10 mouse cellular contexts compared by ENCODE assay signal in the genomic region with DNA sequence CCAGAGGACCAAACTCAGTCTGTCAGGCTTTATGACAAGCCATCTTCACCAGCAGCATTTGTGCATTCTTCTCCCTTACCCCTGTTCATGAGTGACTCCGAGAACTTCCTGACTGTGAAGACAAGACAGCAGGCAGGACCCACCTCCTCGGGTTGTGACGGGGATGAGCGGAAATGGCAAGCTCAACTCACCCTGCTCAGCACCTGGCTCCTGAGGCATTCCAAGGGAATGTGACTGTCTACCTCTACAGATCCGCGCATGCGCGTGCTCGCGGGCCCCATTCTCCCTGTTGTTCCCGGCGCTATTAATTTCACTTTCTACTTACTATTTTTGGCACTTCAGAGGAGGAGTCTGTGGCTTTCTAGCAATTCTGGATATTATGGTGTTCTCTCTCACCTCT. TPM values are rescaled to one million over a fixed set of nuclear protein-coding genes. Genes with fewer than 3 reads are reported as not detected.
DNase-seq lines count a peak whose midpoint lies in the region; ATAC-seq and TF ChIP-seq lines count a peak whose summit lies in the region.
"Had no signal": no experiment of that assay in that cellular context is flagged by ENCODE, and none has a peak within 500 bp of the region (broad histone marks: within the 10 kb centered on the region; RNA-seq: fewer than 3 reads in every experiment).

No protein-coding gene starts in this region.

- 79% methylated on average over 12 of the region's 12 CpGs for WGBS in hindbrain, embryonic 16.5 days
- WGBS in hindbrain, embryonic 11.5 days, result 82% methylated on average over 12 of the region's 12 CpGs
- 71% methylated on average over 12 of the region's 12 CpGs for WGBS in lung, postnatal 0 days

- no peaks in the 10 kb centered on the region for H3K36me3 ChIP-seq in hindbrain, embryonic 16.5 days (ENCODE audit: control insufficient read depth, insufficient read depth, low read length)
- no peaks in the 10 kb centered on the region for H3K36me3 ChIP-seq in hindbrain, embryonic 11.5 days (ENCODE audit: control insufficient read depth, insufficient read depth, low read length)
- no peaks in the 10 kb centered on the region for H3K36me3 ChIP-seq in lung, postnatal 0 days (ENCODE audit: insufficient read depth, low read length)
- H3K36me3 ChIP-seq: hindbrain, embryonic 12.5 days; lung, embryonic 15.5 days had no signal

- no peaks in the 10 kb centered on the region for H3K27me3 ChIP-seq in hindbrain, embryonic 16.5 days (replicated peaks; ENCODE audit: control insufficient read depth, insufficient read depth, low read length)
- no peaks in the 10 kb centered on the region for H3K27me3 ChIP-seq in hindbrain, embryonic 11.5 days (ENCODE audit: control insufficient read depth, insufficient read depth, low read length)
- H3K27me3 ChIP-seq in lung, postnatal 0 days (replicated peaks; ENCODE audit: insufficient read depth, low read length), result no peaks in the 10 kb centered on the region

- ATAC-seq in hindbrain, embryonic 16.5 days, result 0 out of 2 replicates have a peak, but pooled peaks have one; percentile 27
- no peak for ATAC-seq in hindbrain, embryonic 11.5 days (ENCODE audit: low FRiP score)
- ATAC-seq in lung, postnatal 0 days, result no peak

- no peak overlapping the region for H3K27ac ChIP-seq in hindbrain, embryonic 16.5 days (ENCODE audit: low read depth, low read length)
- H3K27ac ChIP-seq in hindbrain, embryonic 11.5 days (ENCODE audit: low read depth, low read length), result no peak overlapping the region
- no peak overlapping the region for H3K27ac ChIP-seq in lung, postnatal 0 days (ENCODE audit: low read length)
- H3K27ac ChIP-seq: hindbrain, embryonic 12.5 days; lung, embryonic 15.5 days had no signal

- no peak for DNase-seq in hindbrain, embryonic 11.5 days (ENCODE audit: low spot score)
- peak; percentile 45 for DNase-seq in 416B (ENCODE audit: low read depth)
- peak; percentile 71 for DNase-seq in R1 (ENCODE audit: low read depth, low spot score)
- peak; percentile 49 to 71 for DNase-seq in kidney, postnatal 36 days
- DNase-seq in lung, postnatal 0 days (ENCODE audit: low spot score), result no peak
- no peak for DNase-seq in adrenal gland, adult 8-10 months
- no peak for DNase-seq in lung, postnatal 14 days

- H3K4me2 ChIP-seq in hindbrain, embryonic 16.5 days (ENCODE audit: low read length), result no peak overlapping the region
- no peak overlapping the region for H3K4me2 ChIP-seq in hindbrain, embryonic 11.5 days (replicated peaks; ENCODE audit: low read depth, low read length)
- H3K4me2 ChIP-seq in lung, postnatal 0 days (replicated peaks; ENCODE audit: low read depth, low read length), result no peak overlapping the region
- H3K4me2 ChIP-seq: hindbrain, embryonic 12.5 days; lung, embryonic 15.5 days had no signal

- no peak overlapping the region for H3K9ac ChIP-seq in hindbrain, embryonic 16.5 days (ENCODE audit: low read depth, low read length)
- H3K9ac ChIP-seq in hindbrain, embryonic 11.5 days (ENCODE audit: low read depth, low read length), result no peak overlapping the region
- no peak overlapping the region for H3K9ac ChIP-seq in lung, postnatal 0 days (replicated peaks; ENCODE audit: low read depth)
- H3K9ac ChIP-seq: hindbrain, embryonic 12.5 days; lung, embryonic 15.5 days had no signal

- TF ChIP-seq CTCF in lung, postnatal 0 days (IDR thresholded peaks at IDR 0.05), result no peak

- H3K9me3 ChIP-seq in hindbrain, embryonic 16.5 days (ENCODE audit: control insufficient read depth, low read length), result no peaks in the 10 kb centered on the region
- H3K9me3 ChIP-seq in hindbrain, embryonic 11.5 days (ENCODE audit: control insufficient read depth, low read length), result no peaks in the 10 kb centered on the region
- no peaks in the 10 kb centered on the region for H3K9me3 ChIP-seq in lung, postnatal 0 days (ENCODE audit: low read length)
- H3K9me3 ChIP-seq: hindbrain, embryonic 12.5 days; lung, embryonic 15.5 days had no signal

- TF ChIP-seq EP300 in lung, postnatal 0 days (IDR thresholded peaks at IDR 0.05), result no peak

- H3K4me1 ChIP-seq in hindbrain, embryonic 16.5 days (ENCODE audit: control insufficient read depth, insufficient read depth, low read depth, low read length), result no peaks in the 10 kb centered on the region
- H3K4me1 ChIP-seq in hindbrain, embryonic 11.5 days (replicated peaks; ENCODE audit: control insufficient read depth, insufficient read depth, low read length), result no peaks in the 10 kb centered on the region
- no peaks in the 10 kb centered on the region for H3K4me1 ChIP-seq in lung, postnatal 0 days (ENCODE audit: insufficient read depth, low read depth, low read length)
- H3K4me1 ChIP-seq: hindbrain, embryonic 12.5 days had no signal

- no peak overlapping the region for H3K4me3 ChIP-seq in hindbrain, embryonic 16.5 days (ENCODE audit: low read length)
- H3K4me3 ChIP-seq in hindbrain, embryonic 11.5 days (ENCODE audit: low read depth, low read length), result no peak overlapping the region
- no peak overlapping the region for H3K4me3 ChIP-seq in lung, postnatal 0 days (ENCODE audit: low read depth, low read length)
- H3K4me3 ChIP-seq: hindbrain, embryonic 12.5 days; lung, embryonic 15.5 days had no signal

RNA-seq across cellular contexts. Expression of gene Zbtb9, which starts 27.0 kb away (rescaled TPM):
- polyA plus RNA-seq in hindbrain, embryonic 16.5 days (2015; fragmentation: Nextera tagmentation; extraction: Ambion mirVana), result 13.0 and 15.6 TPM in 2 replicates
- polyA plus RNA-seq in hindbrain, embryonic 11.5 days (2014; fragmentation: Nextera tagmentation; extraction: Ambion mirVana), result 10.5 and 13.2 TPM in 2 replicates
- 9.3 and 9.9 TPM in 2 replicates for polyA plus RNA-seq in lung, postnatal 0 days (2015; fragmentation: Nextera tagmentation; extraction: Ambion mirVana)
- total RNA-seq in adrenal gland, adult 8-10 months (2022), result 10 to 100 TPM in 1 of 4 experiments, 1 to 10 TPM in 3; 6.6 to 10.1 (median 9.0) TPM

RNA-seq across cellular contexts. Expression of gene Bak1, which starts 28.8 kb away (rescaled TPM):
- polyA plus RNA-seq in hindbrain, embryonic 16.5 days (2015; fragmentation: Nextera tagmentation; extraction: Ambion mirVana), result 4.0 and 4.1 TPM in 2 replicates
- 7.4 and 9.5 TPM in 2 replicates for polyA plus RNA-seq in hindbrain, embryonic 11.5 days (2014; fragmentation: Nextera tagmentation; extraction: Ambion mirVana)
- 3.8 and 4.0 TPM in 2 replicates for polyA plus RNA-seq in lung, postnatal 0 days (2015; fragmentation: Nextera tagmentation; extraction: Ambion mirVana)
- 10 to 100 TPM; 30.6 to 34.9 (median 32.4) TPM for total RNA-seq in adrenal gland, adult 8-10 months (2022)

RNA-seq across cellular contexts. Expression of gene Itpr3, which starts 57.1 kb away (rescaled TPM):
- 0.84 and 0.94 TPM in 2 replicates for polyA plus RNA-seq in hindbrain, embryonic 16.5 days (2015; fragmentation: Nextera tagmentation; extraction: Ambion mirVana)
- polyA plus RNA-seq in hindbrain, embryonic 11.5 days (2014; fragmentation: Nextera tagmentation; extraction: Ambion mirVana), result 1.2 and 1.3 TPM in 2 replicates
- polyA plus RNA-seq in lung, postnatal 0 days (2015; fragmentation: Nextera tagmentation; extraction: Ambion mirVana), result 3.6 and 3.9 TPM in 2 replicates
- 10 to 100 TPM in 2 of 4 experiments, 1 to 10 TPM in 2; 7.6 to 16.6 (median 11.2) TPM for total RNA-seq in adrenal gland, adult 8-10 months (2022)

RNA-seq across cellular contexts. Expression of gene Syngap1, which starts 58.9 kb away (rescaled TPM):
- 2.5 and 4.9 TPM in 2 replicates for polyA plus RNA-seq in hindbrain, embryonic 16.5 days (2015; fragmentation: Nextera tagmentation; extraction: Ambion mirVana)
- 3.4 and 4.7 TPM in 2 replicates for polyA plus RNA-seq in hindbrain, embryonic 11.5 days (2014; fragmentation: Nextera tagmentation; extraction: Ambion mirVana)
- polyA plus RNA-seq in lung, postnatal 0 days (2015; fragmentation: Nextera tagmentation; extraction: Ambion mirVana), result 1.0 and 1.4 TPM in 2 replicates
- total RNA-seq in adrenal gland, adult 8-10 months (2022), result 10 to 100 TPM; 19.7 to 36.9 (median 26.9) TPM

Comparison
In these comparisons a context has a peak if more than half of its experiments do, and no peak if none do; other contexts are left out.
1. DNase-seq: peak in 416B (single experiment), R1 (single experiment) and kidney, postnatal 36 days (2 of 2); none in hindbrain, embryonic 11.5 days (single experiment), lung, postnatal 0 days (single experiment), adrenal gland, adult 8-10 months (single experiment) and lung, postnatal 14 days (single experiment).